Mouse (Mus musculus) G1E-ER4 (cell line): ENCODE measurements around the gene Tmem33. TPM values are rescaled to one million over a fixed set of nuclear protein-coding genes. Genes with fewer than 3 reads are reported as not detected.

Experiments used
- GATA1 ChIP-seq: IDR thresholded peaks from one replicate; pipeline ENCODE4 v1.8.0; 2012; ENCODE audit warnings: low read length, inconsistent platforms
- polyA plus RNA-seq: library from polyadenylated mRNA; stranded (reverse); fragments of >175 nt; gene quantifications from 2 replicates; pipeline ENCODE4 v1.2.3, GENCODE M21; 2012

Tmem33 gene
- polyA plus RNA-seq, 1 experiment: 114 TPM

- TF ChIP-seq GATA1: no peak
Observed at GRCm38 (mm10) chr5:67297026-67297813, 36.9 kb downstream of the Tmem33 start.

- no peak for TF ChIP-seq GATA1
Observed at GRCm38 (mm10) chr5:67299847-67300412, 39.6 kb downstream of the Tmem33 start.

GRCm38 (mm10) chr5:67300926-67301597 lies 40.7 kb downstream of the Tmem33 start:
- TF ChIP-seq GATA1: no peak

DNA sequence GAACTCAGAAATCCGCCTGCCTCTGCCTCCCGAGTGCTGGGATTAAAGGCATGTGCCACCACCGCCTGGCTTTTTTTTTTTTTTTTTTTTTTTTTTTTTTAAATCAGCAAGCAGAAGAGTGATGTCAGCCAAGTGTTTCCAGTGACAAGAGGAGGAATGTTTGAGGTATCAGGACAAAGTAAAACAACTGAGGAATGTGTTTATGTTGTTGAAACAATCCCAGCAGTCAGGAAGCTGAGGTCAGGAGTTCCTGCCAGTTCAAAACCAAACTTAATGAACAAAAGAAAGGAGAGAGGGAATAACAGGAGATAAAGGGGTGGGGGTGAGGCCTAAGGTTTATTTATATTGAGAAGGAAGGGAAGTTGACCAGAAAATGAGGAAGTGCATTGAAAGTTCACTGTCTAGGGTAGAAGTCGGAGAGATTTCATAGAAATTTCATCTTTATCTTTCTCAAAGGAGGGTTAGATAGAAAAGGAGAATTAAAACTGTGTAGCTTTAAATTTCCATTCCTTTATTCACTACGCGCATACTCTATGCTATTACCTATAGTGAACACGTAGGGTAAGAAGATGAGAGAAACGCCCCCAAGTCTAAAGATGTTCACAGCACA lies 41.5 kb downstream of the Tmem33 start:
- TF ChIP-seq GATA1: no peak

DNA sequence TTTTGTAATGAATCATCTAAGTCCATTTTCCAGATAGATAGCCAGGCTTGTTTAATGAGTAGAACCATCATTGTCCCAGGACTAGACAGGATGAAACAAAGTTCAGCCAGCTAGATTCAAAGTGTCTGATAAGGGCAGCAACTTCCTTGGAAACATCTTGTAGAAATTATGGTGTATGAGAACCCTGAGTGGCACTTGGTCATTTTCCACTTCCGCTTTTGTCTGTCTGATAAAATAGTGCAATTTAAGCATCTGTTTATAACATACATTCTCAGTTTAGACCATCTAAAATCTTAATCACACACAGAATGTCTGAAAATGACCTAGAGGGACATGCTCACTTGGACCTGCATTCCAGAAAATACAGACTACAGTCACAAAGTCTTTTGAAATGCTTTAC lies 43.5 kb downstream of the Tmem33 start:
- TF ChIP-seq GATA1: no peak

DNA sequence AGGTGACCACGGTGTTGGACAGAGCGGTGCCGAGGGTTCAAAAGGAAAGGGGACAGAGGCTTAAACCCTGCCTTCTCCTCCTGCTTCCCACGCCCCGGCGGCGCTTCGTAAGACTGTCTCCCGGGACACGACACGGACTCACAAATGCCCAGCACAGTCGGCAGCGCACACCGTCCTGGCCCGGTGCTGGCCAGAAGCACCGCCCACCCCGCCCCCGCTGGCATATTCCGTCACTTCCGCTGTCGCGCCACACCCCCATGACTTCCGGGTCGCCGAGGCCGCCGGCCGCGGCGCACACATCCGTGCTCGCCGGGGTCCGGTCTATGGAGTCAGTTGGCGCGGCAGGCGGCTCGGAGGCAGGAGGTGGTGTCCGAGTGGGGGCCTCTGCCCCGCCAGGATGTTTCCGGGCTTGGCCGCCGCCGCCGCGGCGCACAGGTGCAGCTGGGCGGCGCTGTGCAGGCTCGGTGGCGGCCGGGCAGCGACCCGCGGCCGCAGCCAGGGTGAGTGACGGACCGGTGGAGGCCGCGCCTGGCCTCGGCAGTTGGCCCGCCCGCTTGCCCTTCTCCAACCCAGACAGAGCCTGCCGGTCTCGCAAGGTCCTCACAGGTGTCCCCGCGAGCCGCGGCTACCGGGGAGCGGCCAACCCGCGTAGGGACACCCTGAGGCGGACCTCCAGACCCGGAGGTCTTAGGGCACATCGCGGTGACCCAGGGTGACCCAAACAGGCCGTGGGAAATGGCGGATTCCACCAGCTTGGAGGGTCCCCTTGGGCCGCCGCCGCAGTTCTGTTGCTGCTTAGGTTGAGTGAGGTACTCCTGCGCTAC lies 46.5 kb downstream of the Tmem33 start, which contains the start of gene Slc30a9:
Slc30a9 (plus strand) TSS at position 258 of the 824 bp plus-strand sequence.
- no peak for TF ChIP-seq GATA1

DNA sequence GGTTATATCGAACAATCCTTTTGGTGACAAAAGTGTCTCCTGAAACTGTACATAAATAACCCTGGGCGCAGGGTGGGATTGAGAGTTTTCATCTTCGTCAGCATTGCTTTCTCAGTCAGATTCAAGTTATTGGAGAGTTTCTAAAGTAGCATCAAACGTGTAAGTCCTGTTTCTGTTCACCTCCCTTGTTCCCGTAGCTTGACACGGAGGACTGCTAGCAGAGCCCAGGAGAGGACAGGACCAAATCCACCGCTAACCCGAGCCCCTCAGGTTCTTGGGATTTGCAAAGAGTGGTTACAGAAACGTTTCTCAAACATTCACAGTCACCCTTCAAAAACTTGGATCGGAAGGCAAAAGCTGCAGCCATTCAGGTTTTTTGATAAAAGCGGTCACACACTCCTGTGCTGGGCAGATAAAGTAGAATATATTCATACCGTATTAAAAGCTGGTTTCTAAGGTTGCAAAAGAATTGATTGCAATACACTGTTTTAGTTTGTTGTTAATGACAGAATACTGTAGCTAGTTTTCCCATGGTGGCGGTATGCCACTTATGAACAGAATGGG lies 47.4 kb downstream of the Tmem33 start:
- TF ChIP-seq GATA1: no peak

- no peak for TF ChIP-seq GATA1
Observed at GRCm38 (mm10) chr5:67311811-67312521, 51.6 kb downstream of the Tmem33 start.

DNA sequence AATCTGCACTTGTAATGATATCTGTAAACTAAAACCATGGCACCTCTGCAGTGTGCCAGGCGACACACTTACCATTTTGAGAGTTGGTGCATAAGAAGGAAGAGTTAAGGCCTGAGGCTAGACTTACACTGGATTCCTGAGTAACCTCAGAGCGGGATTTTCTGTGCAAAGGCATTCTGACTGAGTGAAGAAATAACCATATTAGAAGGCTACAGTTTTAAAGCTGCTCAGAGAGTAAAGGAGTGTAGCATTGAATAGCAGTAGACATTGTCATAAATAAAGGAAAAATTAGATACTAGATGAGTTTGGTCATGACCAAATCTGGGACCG lies 52.1 kb downstream of the Tmem33 start:
- TF ChIP-seq GATA1: no peak

DNA sequence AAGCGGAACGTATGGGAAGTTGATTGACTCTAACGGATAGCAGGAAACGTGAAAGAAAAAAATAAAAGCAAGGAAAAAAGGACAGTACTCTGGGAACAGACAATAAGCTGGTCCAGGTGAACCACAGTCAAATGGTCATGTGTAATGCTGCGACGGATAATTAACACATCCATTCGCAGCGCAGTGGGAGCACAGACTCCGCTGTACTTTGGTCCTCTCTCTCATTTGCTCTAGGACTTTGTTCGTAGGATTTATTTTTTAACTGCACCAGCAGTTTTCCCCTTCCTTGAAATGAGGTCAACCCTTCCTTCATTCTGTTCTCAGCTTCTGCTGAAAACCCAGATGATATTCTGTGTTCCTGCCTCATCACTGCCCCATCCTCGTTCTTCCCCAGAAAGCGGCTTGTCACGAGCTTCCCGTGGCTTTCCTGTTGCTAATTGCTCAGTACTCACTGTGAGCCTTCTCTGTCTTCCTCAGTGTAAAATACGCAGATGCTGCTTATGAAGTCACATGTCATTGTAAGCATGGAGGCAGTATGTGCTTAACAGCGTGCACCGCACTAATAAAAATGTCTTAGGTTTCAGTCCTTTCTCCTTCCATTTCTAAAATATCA lies 61.4 kb downstream of the Tmem33 start:
- TF ChIP-seq GATA1: no peak

DNA sequence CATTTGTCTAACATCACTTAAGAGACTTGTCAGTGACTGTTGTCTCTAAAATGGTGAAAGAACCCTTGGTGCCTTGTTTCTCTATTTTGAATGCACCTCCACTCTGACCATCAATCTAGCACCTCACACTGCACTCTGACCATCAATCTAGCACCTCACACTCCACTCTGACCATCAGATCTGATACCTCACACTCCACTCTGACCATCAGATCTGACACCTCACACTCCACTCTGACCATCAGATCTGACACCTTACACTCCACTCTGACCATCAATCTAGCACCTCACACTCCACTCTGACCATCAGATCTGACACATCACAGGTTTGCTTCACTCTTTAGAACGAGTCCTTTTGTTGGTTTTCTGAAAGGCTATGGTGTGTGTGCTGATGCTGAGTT lies 63.7 kb downstream of the Tmem33 start:
- no peak for TF ChIP-seq GATA1

DNA sequence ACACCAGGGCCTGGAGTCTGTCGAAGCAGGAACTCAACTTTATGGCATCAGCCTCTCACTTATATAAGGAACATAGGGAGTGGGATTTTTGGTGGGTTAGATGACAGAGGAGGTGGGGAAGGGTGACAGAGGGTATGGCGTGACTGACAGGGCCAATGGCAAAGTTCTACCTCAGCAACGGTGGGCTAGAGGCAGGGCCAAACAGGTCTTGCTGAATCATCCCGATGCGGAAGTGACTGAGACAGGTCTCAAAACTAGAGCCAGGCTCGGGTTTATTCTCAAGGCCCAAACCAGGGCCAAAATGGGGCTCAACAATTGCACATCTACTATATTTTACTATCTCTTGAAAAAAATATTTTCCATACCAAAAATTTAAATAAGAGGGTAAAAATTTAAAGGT lies 80.4 kb downstream of the Tmem33 start:
- TF ChIP-seq GATA1: no peak

Other genes with a start within 250 kb of the Tmem33 start
- not detected in 2 replicates for gene Phox2b, start 161.3 kb upstream of the Tmem33 start, polyA plus RNA-seq
- 8.3 and 11.5 TPM in 2 replicates for gene Slc30a9, start 46.4 kb downstream of the Tmem33 start, polyA plus RNA-seq
- gene Bend4, start 167.7 kb downstream of the Tmem33 start, polyA plus RNA-seq: not detected in 2 replicates